Mouse (Mus musculus): Measurements from ENCODE around the gene Krt31. TPM values are rescaled to one million over a fixed set of nuclear protein-coding genes. Genes with fewer than 3 reads are reported as not detected.

Krt31 gene
- polyA plus RNA-seq, 1 experiment from 2014 or later, result 5.9 TPM

- no peaks in the 10 kb centered on the region for H3K4me1 ChIP-seq
- no peaks in the 10 kb centered on the region for H3K27me3 ChIP-seq
- 18% methylated on average over 6 of the region's 6 CpGs for WGBS
- no peak for ATAC-seq (ENCODE audit: insufficient number of reproducible peaks, low FRiP score, low TSS enrichment, low read depth)
- no peak overlapping the region for H3K4me2 ChIP-seq (replicated peaks)
- H3K9me3 ChIP-seq (replicated peaks), result no peaks in the 10 kb centered on the region
- no peak overlapping the region for H3K4me3 ChIP-seq (replicated peaks)
- no peak overlapping the region for H3K9ac ChIP-seq
- H3K36me3 ChIP-seq, result no peaks in the 10 kb centered on the region
- no peak overlapping the region for H3K27ac ChIP-seq (replicated peaks)
These were observed 45.5 kb downstream of the Krt31 start for GRCm38 (mm10) chr11:100004846-100005245.

- Histone ChIP-seq H3K4me2 (replicated peaks) (no peak overlapping the region), H3K36me3 (no peaks in the 10 kb centered on the region), H3K4me1 (no peaks in the 10 kb centered on the region), H3K4me3 (replicated peaks) (no peak overlapping the region), H3K27me3 (peaks cover 5% of the 10 kb centered on the region; the same call in 1 of the 2 replicates), H3K27ac (replicated peaks) (no peak overlapping the region), H3K9me3 (replicated peaks) (no peaks in the 10 kb centered on the region), H3K9ac (no peak overlapping the region)
- 89% methylated on average over 7 of the region's 7 CpGs for WGBS
- peak; percentile 39; the same call in 1 of the 2 replicates for ATAC-seq (ENCODE audit: insufficient number of reproducible peaks, low FRiP score, low TSS enrichment, low read depth)
These were observed 51.3 kb downstream of the Krt31 start for GRCm38 (mm10) chr11:99999091-99999490.

Other genes starting within 250 kb of the Krt31 start
- 0.33 TPM in 1 of 2 replicates, not detected in the other for gene Gm11554, start 246.1 kb downstream of the Krt31 start, polyA plus RNA-seq (2015; fragmentation: Nextera tagmentation; extraction: Ambion mirVana)
- 0.45 and 0.50 TPM in 2 replicates for gene Krtap4-13, start 240.7 kb downstream of the Krt31 start, polyA plus RNA-seq (2015; fragmentation: Nextera tagmentation; extraction: Ambion mirVana)
- 0.53 and 0.61 TPM in 2 replicates for gene Gm11564, start 234.9 kb downstream of the Krt31 start, polyA plus RNA-seq (2015; fragmentation: Nextera tagmentation; extraction: Ambion mirVana)
- gene 2300003K06Rik, start 212.5 kb downstream of the Krt31 start, polyA plus RNA-seq (2015; fragmentation: Nextera tagmentation; extraction: Ambion mirVana), result not detected in 2 replicates
- gene Krtap4-16, start 198.9 kb downstream of the Krt31 start, polyA plus RNA-seq (2015; fragmentation: Nextera tagmentation; extraction: Ambion mirVana), result 2.0 and 3.9 TPM in 2 replicates
- 1.4 TPM in 2 replicates for gene Gm11568, start 192.6 kb downstream of the Krt31 start, polyA plus RNA-seq (2015; fragmentation: Nextera tagmentation; extraction: Ambion mirVana)
- 2.4 and 2.5 TPM in 2 replicates for gene Gm11559, start 186.1 kb downstream of the Krt31 start, polyA plus RNA-seq (2015; fragmentation: Nextera tagmentation; extraction: Ambion mirVana)
- 1.7 and 2.2 TPM in 2 replicates for gene Krtap9-1, start 177.2 kb downstream of the Krt31 start, polyA plus RNA-seq (2015; fragmentation: Nextera tagmentation; extraction: Ambion mirVana)
- gene Gm11567, start 171.4 kb downstream of the Krt31 start, polyA plus RNA-seq (2015; fragmentation: Nextera tagmentation; extraction: Ambion mirVana), result 1.5 and 1.7 TPM in 2 replicates
- gene Krtap31-1, start 142.6 kb downstream of the Krt31 start, polyA plus RNA-seq (2015; fragmentation: Nextera tagmentation; extraction: Ambion mirVana), result not detected in 2 replicates
- gene Gm11565, start 135.8 kb downstream of the Krt31 start, polyA plus RNA-seq (2015; fragmentation: Nextera tagmentation; extraction: Ambion mirVana), result not detected in 2 replicates
- gene Krtap31-2, start 114.3 kb downstream of the Krt31 start, polyA plus RNA-seq (2015; fragmentation: Nextera tagmentation; extraction: Ambion mirVana), result not detected in 2 replicates
- gene Krtap9-5, start 102.1 kb downstream of the Krt31 start, polyA plus RNA-seq (2015; fragmentation: Nextera tagmentation; extraction: Ambion mirVana), result not detected in 2 replicates
- 0.38 TPM in 1 of 2 replicates, not detected in the other for gene Krtap29-1, start 71.5 kb downstream of the Krt31 start, polyA plus RNA-seq (2015; fragmentation: Nextera tagmentation; extraction: Ambion mirVana)
- gene Krtap16-1, start 64.0 kb downstream of the Krt31 start, polyA plus RNA-seq (2015; fragmentation: Nextera tagmentation; extraction: Ambion mirVana), result 3.8 and 5.7 TPM in 2 replicates
- 4.9 and 9.8 TPM in 2 replicates for gene Krtap17-1, start 56.6 kb downstream of the Krt31 start, polyA plus RNA-seq (2015; fragmentation: Nextera tagmentation; extraction: Ambion mirVana)
- 6.0 and 11.3 TPM in 2 replicates for gene Krt33a, start 34.3 kb downstream of the Krt31 start, polyA plus RNA-seq (2015; fragmentation: Nextera tagmentation; extraction: Ambion mirVana)
- 7.3 and 17.9 TPM in 2 replicates for gene Krt33b, start 20.7 kb downstream of the Krt31 start, polyA plus RNA-seq (2015; fragmentation: Nextera tagmentation; extraction: Ambion mirVana)
- gene Krt34, start 9.0 kb downstream of the Krt31 start, polyA plus RNA-seq (2015; fragmentation: Nextera tagmentation; extraction: Ambion mirVana), result 3.6 and 7.8 TPM in 2 replicates
- gene Krt32, start 37.7 kb upstream of the Krt31 start, polyA plus RNA-seq (2015; fragmentation: Nextera tagmentation; extraction: Ambion mirVana), result 6.4 and 7.2 TPM in 2 replicates
- gene Krt35, start 45.7 kb upstream of the Krt31 start, polyA plus RNA-seq (2015; fragmentation: Nextera tagmentation; extraction: Ambion mirVana), result 23.0 and 37.6 TPM in 2 replicates
- 0.76 and 1.9 TPM in 2 replicates for gene Krt36, start 55.1 kb upstream of the Krt31 start, polyA plus RNA-seq (2015; fragmentation: Nextera tagmentation; extraction: Ambion mirVana)
- gene Krt13, start 71.0 kb upstream of the Krt31 start, polyA plus RNA-seq (2015; fragmentation: Nextera tagmentation; extraction: Ambion mirVana), result 155 and 225 TPM in 2 replicates
- 1,131 and 1,207 TPM in 2 replicates for gene Krt15, start 85.4 kb upstream of the Krt31 start, polyA plus RNA-seq (2015; fragmentation: Nextera tagmentation; extraction: Ambion mirVana)
- gene Krt19, start 98.1 kb upstream of the Krt31 start, polyA plus RNA-seq (2015; fragmentation: Nextera tagmentation; extraction: Ambion mirVana), result 227 and 305 TPM in 2 replicates
- gene Krt9, start 142.7 kb upstream of the Krt31 start, polyA plus RNA-seq (2015; fragmentation: Nextera tagmentation; extraction: Ambion mirVana), result not detected in 2 replicates
- 1,122 and 1,244 TPM in 2 replicates for gene Krt14, start 157.0 kb upstream of the Krt31 start, polyA plus RNA-seq (2015; fragmentation: Nextera tagmentation; extraction: Ambion mirVana)
- gene Krt16, start 198.4 kb upstream of the Krt31 start, polyA plus RNA-seq (2015; fragmentation: Nextera tagmentation; extraction: Ambion mirVana), result 6.9 and 7.0 TPM in 2 replicates
- 399 and 504 TPM in 2 replicates for gene Krt17, start 210.5 kb upstream of the Krt31 start, polyA plus RNA-seq (2015; fragmentation: Nextera tagmentation; extraction: Ambion mirVana)
- gene Krt42, start 219.3 kb upstream of the Krt31 start, polyA plus RNA-seq (2015; fragmentation: Nextera tagmentation; extraction: Ambion mirVana), result 0.25 and 0.37 TPM in 2 replicates